Mouse (Mus musculus): ENCODE data around the gene Iqcc. TPM values are rescaled to one million over a fixed set of nuclear protein-coding genes. Genes with fewer than 3 reads are reported as not detected.
A peak's percentile ranks its signal among the peaks of the same experiment; 100 is the strongest.

The Iqcc gene
- polyA plus RNA-seq, 1 experiment from 2014 or later: 31.2 TPM

DNA sequence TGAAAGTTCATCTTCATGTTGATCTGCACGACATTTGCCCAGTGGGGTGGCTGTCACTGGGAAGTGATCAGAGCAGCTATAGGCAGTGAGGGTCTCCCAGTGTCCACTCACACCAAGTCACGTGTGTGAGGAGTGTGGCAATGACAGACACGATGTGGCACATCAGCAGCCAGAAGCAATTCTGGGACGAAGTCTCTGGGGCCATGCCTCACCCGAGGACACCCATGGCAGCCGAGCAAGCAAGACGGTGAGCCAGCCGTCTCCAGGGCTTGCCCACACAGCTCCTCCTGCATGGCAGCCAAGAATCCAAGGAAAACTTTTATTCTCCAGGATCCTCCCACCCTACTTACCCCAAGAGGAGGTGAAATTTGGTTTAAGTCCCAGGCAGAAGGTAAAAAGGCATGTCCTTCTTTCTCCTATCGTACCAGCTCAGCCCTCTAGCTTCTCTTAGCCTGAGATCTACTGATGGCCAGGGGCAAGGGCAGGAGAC lies 3.1 kb downstream of the Iqcc start:
- no peaks in the 10 kb centered on the region for H3K27me3 ChIP-seq (replicated peaks; ENCODE audit: control insufficient read depth, insufficient read depth, low read length)
- no peak overlapping the region for H3K27ac ChIP-seq (ENCODE audit: low read length)
- no peak overlapping the region for H3K9ac ChIP-seq (ENCODE audit: low read depth, low read length)
- WGBS: 89% methylated on average over 9 of the region's 9 CpGs
- no peak for ATAC-seq
- peaks cover 8% of the 10 kb centered on the region for H3K4me1 ChIP-seq (ENCODE audit: control insufficient read depth, insufficient read depth, low read length)
- H3K36me3 ChIP-seq (ENCODE audit: control insufficient read depth, insufficient read depth, low read length): peaks cover 2% of the 10 kb centered on the region; the same call in 1 of the 2 replicates
- no peaks in the 10 kb centered on the region for H3K9me3 ChIP-seq (ENCODE audit: control insufficient read depth, low read length)
- no peak overlapping the region for H3K4me3 ChIP-seq (ENCODE audit: low read length)
- no peak overlapping the region for H3K4me2 ChIP-seq (ENCODE audit: low read depth, low read length)

GRCm38 (mm10) chr4:129614093-129614492 lies 4.8 kb downstream of the Iqcc start, which contains the start of gene Dcdc2b:
Dcdc2b (minus strand) TSS chr4:129614257.
- Histone ChIP-seq H3K4me2 (ENCODE audit: low read depth, low read length) (no peak within 1 kb of the TSS), H3K4me3 (ENCODE audit: low read length) (no peak within 1 kb of the TSS), H3K4me1 (ENCODE audit: control insufficient read depth, insufficient read depth, low read length) (peaks cover 8% of the 10 kb centered on the region), H3K9me3 (ENCODE audit: control insufficient read depth, low read length) (no peaks in the 10 kb centered on the region), H3K36me3 (ENCODE audit: control insufficient read depth, insufficient read depth, low read length) (peaks cover 7% of the 10 kb centered on the region; the same call in 1 of the 2 replicates), H3K9ac (ENCODE audit: low read depth, low read length) (0 out of 2 replicates have a peak within 1 kb of the TSS, but pooled peaks have one; percentile 11), H3K27ac (ENCODE audit: low read length) (no peak within 1 kb of the TSS), H3K27me3 (replicated peaks; ENCODE audit: control insufficient read depth, insufficient read depth, low read length) (no peaks in the 10 kb centered on the region)
- no peak for ATAC-seq
- 68% methylated on average over 6 of the region's 6 CpGs for WGBS

- WGBS: 68% methylated on average over 4 of the region's 4 CpGs
- no peaks in the 10 kb centered on the region for H3K9me3 ChIP-seq (ENCODE audit: control insufficient read depth, low read length)
- no peak for ATAC-seq
These were observed 8.4 kb downstream of the Iqcc start for GRCm38 (mm10) chr4:129610472-129610871.

DNA sequence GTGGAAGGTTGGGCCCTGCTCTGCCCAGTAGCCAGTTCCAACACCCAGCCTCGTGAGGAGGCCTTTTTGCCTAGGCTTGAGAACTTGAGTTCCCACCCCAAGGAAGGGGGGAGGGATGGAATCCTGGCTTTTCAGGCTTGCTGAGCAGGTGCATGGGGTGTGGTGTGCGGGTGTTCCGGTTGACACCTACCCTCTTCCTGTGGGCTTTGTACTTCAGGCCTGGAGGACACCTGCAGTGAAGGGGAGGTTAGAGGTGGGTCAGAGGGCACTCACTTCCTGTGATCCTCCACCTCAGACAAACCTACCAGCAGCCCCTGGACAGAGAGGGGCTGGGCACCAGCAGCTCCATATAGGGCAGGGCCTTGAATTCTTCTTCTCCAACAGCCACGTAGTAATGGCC lies 8.9 kb downstream of the Iqcc start:
- 73% methylated on average over 4 of the region's 4 CpGs for WGBS
- H3K27me3 ChIP-seq (replicated peaks; ENCODE audit: control insufficient read depth, insufficient read depth, low read length): no peaks in the 10 kb centered on the region
- H3K27ac ChIP-seq (ENCODE audit: low read length): no peak overlapping the region
- H3K4me1 ChIP-seq (ENCODE audit: control insufficient read depth, insufficient read depth, low read length): peaks cover 11% of the 10 kb centered on the region; the same call in 1 of the 2 replicates
- no peak for ATAC-seq
- H3K4me3 ChIP-seq (ENCODE audit: low read length): no peak overlapping the region
- H3K4me2 ChIP-seq (ENCODE audit: low read depth, low read length): no peak overlapping the region
- H3K9ac ChIP-seq (ENCODE audit: low read depth, low read length): no peak overlapping the region
- peaks cover 11% of the 10 kb centered on the region; the same call in 1 of the 2 replicates for H3K36me3 ChIP-seq (ENCODE audit: control insufficient read depth, insufficient read depth, low read length)
- no peaks in the 10 kb centered on the region for H3K9me3 ChIP-seq (ENCODE audit: control insufficient read depth, low read length)

More at GRCm38 (mm10) chr4:129610472-129610871, 8.4 kb downstream of the Iqcc start:
- H3K9ac ChIP-seq (ENCODE audit: low read depth, low read length): no peak overlapping the region
- H3K4me1 ChIP-seq (ENCODE audit: control insufficient read depth, insufficient read depth, low read length): peaks cover 11% of the 10 kb centered on the region; the same call in 1 of the 2 replicates
- no peak overlapping the region for H3K4me3 ChIP-seq (ENCODE audit: low read length)
- peaks cover 11% of the 10 kb centered on the region; the same call in 1 of the 2 replicates for H3K36me3 ChIP-seq (ENCODE audit: control insufficient read depth, insufficient read depth, low read length)
- no peaks in the 10 kb centered on the region for H3K27me3 ChIP-seq (replicated peaks; ENCODE audit: control insufficient read depth, insufficient read depth, low read length)
- H3K27ac ChIP-seq (ENCODE audit: low read length): no peak overlapping the region
- H3K4me2 ChIP-seq (ENCODE audit: low read depth, low read length): no peak overlapping the region

DNA sequence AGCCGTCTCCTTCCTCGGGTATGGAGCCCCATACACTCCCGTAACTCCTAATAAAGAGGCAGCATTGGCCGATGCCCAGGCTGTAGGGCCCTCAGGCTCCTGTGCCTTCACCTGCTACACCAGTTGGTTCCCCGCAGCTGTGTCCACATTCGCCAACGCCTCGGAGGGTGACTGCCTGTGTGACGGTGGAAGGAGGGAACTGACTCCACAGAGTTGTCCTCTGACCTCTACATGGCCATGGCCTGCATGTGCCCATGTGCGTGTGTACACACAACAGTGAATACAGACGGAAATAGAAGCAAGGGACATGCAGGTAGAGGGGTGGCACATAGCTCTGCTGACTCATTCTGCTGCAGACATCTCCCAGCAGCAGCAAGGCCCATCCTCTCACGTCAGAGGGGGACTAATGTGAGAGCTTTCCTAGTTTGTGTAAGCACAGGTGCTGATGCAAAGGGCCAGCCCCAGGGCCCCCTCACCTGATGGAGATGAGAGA lies 9.7 kb downstream of the Iqcc start:
- Histone ChIP-seq H3K9ac (ENCODE audit: low read depth, low read length) (no peak overlapping the region; the same call in 1 of the 2 replicates), H3K4me1 (ENCODE audit: control insufficient read depth, insufficient read depth, low read length) (peaks cover 11% of the 10 kb centered on the region; the same call in 1 of the 2 replicates), H3K4me2 (ENCODE audit: low read depth, low read length) (no peak overlapping the region), H3K27me3 (replicated peaks; ENCODE audit: control insufficient read depth, insufficient read depth, low read length) (no peaks in the 10 kb centered on the region), H3K27ac (ENCODE audit: low read length) (no peak overlapping the region), H3K9me3 (ENCODE audit: control insufficient read depth, low read length) (no peaks in the 10 kb centered on the region), H3K36me3 (ENCODE audit: control insufficient read depth, insufficient read depth, low read length) (peaks cover 11% of the 10 kb centered on the region; the same call in 1 of the 2 replicates), H3K4me3 (ENCODE audit: low read length) (no peak overlapping the region)
- WGBS: 82% methylated on average over 12 of the region's 12 CpGs
- ATAC-seq: 0 out of 2 replicates have a peak, but pooled peaks have one; percentile 3

GRCm38 (mm10) chr4:129608426-129609025 lies 10.4 kb downstream of the Iqcc start:
- Histone ChIP-seq H3K27ac (ENCODE audit: low read length) (0 out of 2 replicates have a peak overlapping the region, but pooled peaks have one; percentile 28), H3K27me3 (replicated peaks; ENCODE audit: control insufficient read depth, insufficient read depth, low read length) (no peaks in the 10 kb centered on the region), H3K4me3 (ENCODE audit: low read length) (no peak overlapping the region), H3K9me3 (ENCODE audit: control insufficient read depth, low read length) (no peaks in the 10 kb centered on the region), H3K4me1 (ENCODE audit: control insufficient read depth, insufficient read depth, low read length) (peaks cover 9% of the 10 kb centered on the region; the same call in 1 of the 2 replicates), H3K4me2 (ENCODE audit: low read depth, low read length) (no peak overlapping the region), H3K36me3 (ENCODE audit: control insufficient read depth, insufficient read depth, low read length) (peaks cover 11% of the 10 kb centered on the region; the same call in 1 of the 2 replicates), H3K9ac (ENCODE audit: low read depth, low read length) (peak overlapping the region; percentile 8; the same call in 1 of the 2 replicates)
- 34% methylated on average over 7 of the region's 7 CpGs for WGBS
- ATAC-seq: peak; percentile 90

GRCm38 (mm10) chr4:129600233-129601158 lies 18.4 kb downstream of the Iqcc start, which contains the start of the genes Eif3i and Tmem234:
Eif3i (minus strand) TSS chr4:129600648.
Tmem234 (plus strand) TSS chr4:129600668.
- under 1% methylated on average over 72 of the region's 74 CpGs for WGBS
- no peaks in the 10 kb centered on the region for H3K36me3 ChIP-seq (ENCODE audit: control insufficient read depth, insufficient read depth, low read length)
- peak; percentile 94 for ATAC-seq

GRCm38 (mm10) chr4:129588865-129589264 lies 30.0 kb downstream of the Iqcc start:
- Histone ChIP-seq H3K9me3 (ENCODE audit: control insufficient read depth, low read length) (no peaks in the 10 kb centered on the region), H3K9ac (ENCODE audit: low read depth, low read length) (no peak overlapping the region), H3K36me3 (ENCODE audit: control insufficient read depth, insufficient read depth, low read length) (peaks cover 12% of the 10 kb centered on the region), H3K27me3 (replicated peaks; ENCODE audit: control insufficient read depth, insufficient read depth, low read length) (no peaks in the 10 kb centered on the region), H3K4me3 (ENCODE audit: low read length) (no peak overlapping the region), H3K4me1 (ENCODE audit: control insufficient read depth, insufficient read depth, low read length) (peaks cover 11% of the 10 kb centered on the region; the same call in 1 of the 2 replicates), H3K27ac (ENCODE audit: low read length) (no peak overlapping the region), H3K4me2 (ENCODE audit: low read depth, low read length) (no peak overlapping the region)
- no peak for ATAC-seq
- WGBS: 79% methylated on average over 4 of the region's 4 CpGs

More at GRCm38 (mm10) chr4:129600233-129601158, 18.4 kb downstream of the Iqcc start, which contains the start of the genes Eif3i and Tmem234:
- Histone ChIP-seq H3K9ac (ENCODE audit: low read depth, low read length) (peak within 1 kb of the TSS; percentile 98), H3K27ac (ENCODE audit: low read length) (peak within 1 kb of the TSS; percentile 68), H3K4me2 (ENCODE audit: low read depth, low read length) (peak within 1 kb of the TSS; percentile 80), H3K4me3 (ENCODE audit: low read length) (peak within 1 kb of the TSS; percentile 99), H3K4me1 (ENCODE audit: control insufficient read depth, insufficient read depth, low read length) (peaks cover 22% of the 10 kb centered on the region), H3K9me3 (ENCODE audit: control insufficient read depth, low read length) (no peaks in the 10 kb centered on the region), H3K27me3 (replicated peaks; ENCODE audit: control insufficient read depth, insufficient read depth, low read length) (no peaks in the 10 kb centered on the region)

Data from intestine, embryonic 16.5 days (tissue).